Mouse (Mus musculus): ENCODE measurements around the gene Psmb9. TPM values are rescaled to one million over a fixed set of nuclear protein-coding genes. Genes with fewer than 3 reads are reported as not detected.
A peak's percentile ranks its signal among the peaks of the same experiment; 100 is the strongest.

Gene Psmb9
- polyA plus RNA-seq, 1 experiment from 2014 or later, result 0.95 TPM

DNA sequence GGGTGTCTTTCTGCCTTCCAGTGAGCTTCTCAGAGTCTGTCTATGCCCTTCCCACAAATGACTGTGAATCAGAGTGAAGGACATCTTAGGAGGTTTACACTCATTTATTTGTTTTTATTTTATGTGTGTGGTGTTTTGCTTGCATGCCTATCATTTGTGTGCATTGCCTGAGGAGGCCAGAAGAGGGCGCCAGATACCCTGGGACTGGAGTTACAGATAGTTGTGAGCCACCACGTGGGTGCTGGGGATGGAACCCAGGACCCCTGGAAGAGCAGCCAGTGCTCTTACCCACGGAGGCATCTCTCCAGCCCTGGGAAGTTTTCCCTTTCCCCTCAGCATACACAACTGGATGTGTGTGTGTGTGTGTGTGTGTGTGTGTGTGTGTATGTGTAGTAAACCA, 22.1 kb upstream of the Psmb9 start:
- Histone ChIP-seq H3K4me3 (replicated peaks; ENCODE audit: low read length) (no peak overlapping the region), H3K36me3 (replicated peaks; ENCODE audit: control insufficient read depth, insufficient read depth) (no peaks in the 10 kb centered on the region), H3K4me1 (replicated peaks; ENCODE audit: control insufficient read depth, insufficient read depth, low read length) (no peaks in the 10 kb centered on the region), H3K9me3 (ENCODE audit: control insufficient read depth, low read length) (no peaks in the 10 kb centered on the region), H3K4me2 (replicated peaks) (no peak overlapping the region), H3K27me3 (ENCODE audit: control insufficient read depth, insufficient read depth, low read length) (peaks cover 61% of the 10 kb centered on the region), H3K27ac (no peak overlapping the region), H3K9ac (no peak overlapping the region)
- DNase-seq (ENCODE audit: low spot score), result no peak
- 51% methylated on average over 3 of the region's 3 CpGs for WGBS
- ATAC-seq (ENCODE audit: low FRiP score), result no peak

- Histone ChIP-seq H3K9me3 (ENCODE audit: control insufficient read depth, low read length) (no peaks in the 10 kb centered on the region), H3K4me3 (replicated peaks; ENCODE audit: low read length) (no peak overlapping the region), H3K4me1 (replicated peaks; ENCODE audit: control insufficient read depth, insufficient read depth, low read length) (0 out of 2 replicates have a peak, but pooled peaks cover 3% of the 10 kb centered on the region), H3K4me2 (replicated peaks) (no peak overlapping the region), H3K27me3 (ENCODE audit: control insufficient read depth, insufficient read depth, low read length) (peaks cover 56% of the 10 kb centered on the region), H3K36me3 (replicated peaks; ENCODE audit: control insufficient read depth, insufficient read depth) (no peaks in the 10 kb centered on the region), H3K27ac (no peak overlapping the region), H3K9ac (no peak overlapping the region)
- DNase-seq (ENCODE audit: low spot score) (no peak), ATAC-seq (ENCODE audit: low FRiP score) (no peak)
- 33% methylated on average over 10 of the region's 10 CpGs for WGBS
Measured at GRCm38 (mm10) chr17:34208421-34208820, 20.9 kb upstream of the Psmb9 start.

DNA sequence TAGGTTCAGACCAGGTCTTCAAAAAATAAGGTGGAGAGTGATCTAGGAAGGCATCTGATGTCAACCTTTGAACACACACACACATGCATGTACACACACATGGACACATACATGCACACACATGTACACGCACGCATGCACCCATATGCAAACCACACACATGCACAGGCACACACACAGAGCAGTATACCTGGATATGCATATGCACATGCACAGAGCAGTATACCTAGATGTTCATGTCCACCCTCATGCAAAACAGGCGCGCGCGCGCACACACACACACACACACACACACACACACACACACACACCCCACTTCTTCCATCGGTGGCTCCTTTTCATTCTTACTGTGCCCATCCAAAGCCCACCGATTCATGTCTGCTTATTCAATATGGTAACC, 20.3 kb upstream of the Psmb9 start:
- H3K4me2 ChIP-seq (replicated peaks), result no peak overlapping the region
- no peak for DNase-seq (ENCODE audit: low spot score)
- no peaks in the 10 kb centered on the region for H3K36me3 ChIP-seq (replicated peaks; ENCODE audit: control insufficient read depth, insufficient read depth)
- WGBS, result 96% methylated on average over 9 of the region's 9 CpGs
- no peak overlapping the region for H3K4me3 ChIP-seq (replicated peaks; ENCODE audit: low read length)
- peaks cover 56% of the 10 kb centered on the region for H3K27me3 ChIP-seq (ENCODE audit: control insufficient read depth, insufficient read depth, low read length)
- 0 out of 2 replicates have a peak, but pooled peaks cover 3% of the 10 kb centered on the region for H3K4me1 ChIP-seq (replicated peaks; ENCODE audit: control insufficient read depth, insufficient read depth, low read length)
- no peak overlapping the region for H3K9ac ChIP-seq
- H3K27ac ChIP-seq, result no peak overlapping the region
- no peak for ATAC-seq (ENCODE audit: low FRiP score)
- H3K9me3 ChIP-seq (ENCODE audit: control insufficient read depth, low read length), result no peaks in the 10 kb centered on the region

DNA sequence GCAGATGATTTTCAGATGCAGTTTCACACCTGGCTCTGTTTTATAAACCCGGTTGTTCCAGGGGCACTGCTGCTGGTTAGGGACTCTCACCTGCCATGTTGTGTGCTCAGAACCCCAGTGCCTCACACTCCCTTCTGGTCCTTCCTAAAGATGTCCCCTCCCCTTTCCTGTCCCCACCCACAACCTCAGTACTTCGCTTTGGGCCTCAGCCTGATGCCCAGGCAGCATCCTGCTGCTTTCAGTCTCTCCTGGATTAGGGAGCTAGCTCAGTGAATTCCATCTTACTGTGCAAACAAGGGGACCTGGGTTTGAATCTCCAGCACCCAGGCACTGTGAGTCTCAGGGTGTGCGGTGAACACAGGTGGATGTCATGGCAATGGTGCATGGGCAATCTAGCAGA, 19.9 kb upstream of the Psmb9 start:
- DNase-seq (ENCODE audit: low spot score), result no peak
- no peak for ATAC-seq (ENCODE audit: low FRiP score)
- Histone ChIP-seq H3K27ac (no peak overlapping the region), H3K4me3 (replicated peaks; ENCODE audit: low read length) (no peak overlapping the region), H3K9me3 (ENCODE audit: control insufficient read depth, low read length) (no peaks in the 10 kb centered on the region), H3K4me2 (replicated peaks) (no peak overlapping the region), H3K9ac (no peak overlapping the region), H3K27me3 (ENCODE audit: control insufficient read depth, insufficient read depth, low read length) (peaks cover 52% of the 10 kb centered on the region), H3K4me1 (replicated peaks; ENCODE audit: control insufficient read depth, insufficient read depth, low read length) (0 out of 2 replicates have a peak, but pooled peaks cover 3% of the 10 kb centered on the region), H3K36me3 (replicated peaks; ENCODE audit: control insufficient read depth, insufficient read depth) (no peaks in the 10 kb centered on the region)
- 67% methylated on average over 3 of the region's 3 CpGs for WGBS

DNA sequence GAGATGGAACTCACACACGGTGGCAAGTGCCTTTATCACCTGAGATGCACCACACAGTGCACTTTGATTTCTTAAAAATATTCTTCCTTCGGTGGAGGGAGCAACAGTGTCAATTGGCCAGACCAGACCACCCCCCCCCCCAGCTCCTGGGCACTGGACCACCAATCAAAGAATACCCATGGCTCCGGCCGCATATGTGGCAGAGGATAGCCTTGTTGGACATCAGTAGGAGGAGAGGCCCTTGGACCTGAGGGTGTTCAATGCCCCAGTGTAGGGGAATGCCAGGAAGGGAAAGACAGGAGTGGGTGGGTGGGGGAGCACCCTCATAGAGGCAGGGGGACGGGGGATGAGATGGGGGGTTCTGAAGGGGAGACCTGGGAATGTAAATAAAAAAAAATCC, 19.2 kb upstream of the Psmb9 start:
- DNase-seq (ENCODE audit: low spot score), result no peak
- H3K4me2 ChIP-seq (replicated peaks), result no peak overlapping the region
- H3K27ac ChIP-seq, result no peak overlapping the region
- ATAC-seq (ENCODE audit: low FRiP score), result no peak
- peaks cover 45% of the 10 kb centered on the region for H3K27me3 ChIP-seq (ENCODE audit: control insufficient read depth, insufficient read depth, low read length)
- no peaks in the 10 kb centered on the region for H3K36me3 ChIP-seq (replicated peaks; ENCODE audit: control insufficient read depth, insufficient read depth)
- WGBS, result 92% methylated on average over 5 of the region's 5 CpGs
- 0 out of 2 replicates have a peak, but pooled peaks cover 3% of the 10 kb centered on the region for H3K4me1 ChIP-seq (replicated peaks; ENCODE audit: control insufficient read depth, insufficient read depth, low read length)
- H3K9ac ChIP-seq, result no peak overlapping the region
- H3K9me3 ChIP-seq (ENCODE audit: control insufficient read depth, low read length), result no peaks in the 10 kb centered on the region
- H3K4me3 ChIP-seq (replicated peaks; ENCODE audit: low read length), result no peak overlapping the region

DNA sequence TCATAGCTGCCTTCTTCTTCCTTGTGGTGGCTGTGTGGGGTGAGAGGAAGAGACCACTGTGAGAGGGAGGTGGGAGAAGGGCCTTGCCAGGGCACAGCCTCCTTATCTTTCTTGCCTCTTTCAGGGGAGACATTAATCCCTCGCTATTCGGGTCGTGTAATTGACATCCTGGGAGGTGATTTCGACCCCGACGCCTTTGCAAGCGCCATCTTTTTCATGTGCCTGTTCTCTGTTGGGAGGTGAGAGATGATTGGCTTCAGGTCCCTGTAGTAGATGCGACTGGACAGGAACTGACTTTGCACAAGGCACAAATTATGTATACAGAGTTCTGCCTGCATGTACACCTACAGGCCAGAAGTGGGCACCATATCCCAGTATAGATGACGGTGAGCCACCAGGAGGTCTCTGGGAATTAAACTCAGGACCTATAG, 18.2 kb upstream of the Psmb9 start:
- ATAC-seq (ENCODE audit: low FRiP score) (no peak), DNase-seq (ENCODE audit: low spot score) (no peak)
- H3K9me3 ChIP-seq (ENCODE audit: control insufficient read depth, low read length), result no peaks in the 10 kb centered on the region
- H3K27me3 ChIP-seq (ENCODE audit: control insufficient read depth, insufficient read depth, low read length), result peaks cover 37% of the 10 kb centered on the region
- no peak overlapping the region for H3K4me3 ChIP-seq (replicated peaks; ENCODE audit: low read length)
- WGBS, result 26% methylated on average over 9 of the region's 9 CpGs
- H3K4me1 ChIP-seq (replicated peaks; ENCODE audit: control insufficient read depth, insufficient read depth, low read length), result 0 out of 2 replicates have a peak, but pooled peaks cover 3% of the 10 kb centered on the region
- no peaks in the 10 kb centered on the region for H3K36me3 ChIP-seq (replicated peaks; ENCODE audit: control insufficient read depth, insufficient read depth)
- no peak overlapping the region for H3K9ac ChIP-seq
- no peak overlapping the region for H3K27ac ChIP-seq
- H3K4me2 ChIP-seq (replicated peaks), result peak overlapping the region; percentile 81

DNA sequence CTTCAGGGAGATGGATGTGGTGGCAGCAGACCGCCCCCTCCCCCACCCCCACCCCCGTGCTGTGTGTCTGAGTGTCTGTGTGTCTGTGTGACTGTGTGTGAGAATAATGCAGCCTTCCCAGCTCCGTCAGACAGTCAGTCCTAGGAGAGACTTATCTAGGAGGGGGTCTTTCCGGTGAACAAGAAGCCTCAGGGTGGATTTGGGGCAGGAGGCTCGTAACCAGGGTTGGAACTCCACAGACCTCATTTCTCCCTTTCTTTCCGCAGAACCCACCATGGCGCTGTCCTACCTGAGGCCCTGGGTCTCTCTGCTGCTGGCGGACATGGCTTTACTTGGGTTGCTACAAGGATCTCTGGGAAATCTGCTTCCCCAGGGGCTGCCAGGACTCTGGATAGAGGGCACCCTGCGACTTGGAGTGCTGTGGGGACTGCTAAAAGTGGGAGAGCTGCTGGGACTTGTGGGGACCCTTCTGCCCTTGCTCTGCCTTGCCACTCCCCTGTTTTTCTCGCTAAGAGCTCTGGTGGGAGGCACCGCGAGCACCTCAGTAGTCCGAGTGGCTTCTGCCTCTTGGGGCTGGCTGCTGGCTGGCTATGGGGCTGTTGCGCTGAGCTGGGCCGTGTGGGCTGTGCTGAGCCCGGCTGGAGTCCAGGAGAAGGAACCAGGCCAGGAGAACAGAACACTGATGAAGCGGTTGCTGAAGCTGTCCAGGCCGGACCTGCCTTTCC, 17.6 kb upstream of the Psmb9 start:
- ATAC-seq (ENCODE audit: low FRiP score) (no peak), DNase-seq (ENCODE audit: low spot score) (no peak)
- no peaks in the 10 kb centered on the region for H3K9me3 ChIP-seq (ENCODE audit: control insufficient read depth, low read length)
- peaks cover 36% of the 10 kb centered on the region for H3K27me3 ChIP-seq (ENCODE audit: control insufficient read depth, insufficient read depth, low read length)
- WGBS, result 14% methylated on average over 18 of the region's 18 CpGs
- H3K4me2 ChIP-seq (replicated peaks), result peak overlapping the region; percentile 81
- H3K36me3 ChIP-seq (replicated peaks; ENCODE audit: control insufficient read depth, insufficient read depth), result no peaks in the 10 kb centered on the region
- no peak overlapping the region for H3K27ac ChIP-seq
- 0 out of 2 replicates have a peak, but pooled peaks cover 3% of the 10 kb centered on the region for H3K4me1 ChIP-seq (replicated peaks; ENCODE audit: control insufficient read depth, insufficient read depth, low read length)
- peak overlapping the region; percentile 56 for H3K4me3 ChIP-seq (replicated peaks; ENCODE audit: low read length)
- H3K9ac ChIP-seq, result peak overlapping the region; percentile 59

DNA sequence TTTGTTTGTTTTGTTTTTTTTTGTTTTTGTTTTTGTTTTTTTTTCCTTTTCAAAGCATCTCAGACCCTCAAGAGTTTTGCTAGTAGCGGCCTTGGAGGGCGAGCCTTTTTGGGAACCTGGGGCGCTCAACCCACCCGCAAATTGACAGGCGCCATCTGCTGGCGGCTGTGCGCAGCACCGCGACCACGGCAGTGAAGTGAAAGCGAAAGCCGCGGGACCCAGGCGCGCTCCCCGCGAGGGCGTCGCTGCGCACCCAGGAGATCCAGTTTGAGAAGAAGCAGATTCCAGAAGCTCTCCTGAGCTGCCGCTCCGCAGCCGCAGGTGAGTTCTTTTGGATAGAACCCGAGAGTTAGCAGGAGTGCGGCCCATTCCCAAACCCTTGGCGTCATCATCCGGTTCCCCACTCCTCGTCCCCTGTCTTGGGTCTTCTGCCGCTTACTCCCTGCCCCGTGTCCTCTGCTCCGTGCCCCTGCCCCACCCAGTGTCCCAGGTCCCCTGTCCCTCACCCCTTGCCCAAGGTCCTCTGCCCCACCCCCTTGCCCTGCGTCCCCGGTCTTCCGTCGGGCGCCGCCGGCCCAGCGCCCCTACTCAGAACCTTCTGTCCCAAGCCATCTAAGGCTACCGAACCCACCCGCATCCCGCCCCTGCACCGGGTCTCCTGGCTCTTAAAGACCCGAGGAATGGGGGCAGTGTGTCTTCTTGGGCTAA, 16.9 kb upstream of the Psmb9 start:
- ATAC-seq (ENCODE audit: low FRiP score) (peak; percentile 51; the same call in 1 of the 2 replicates), DNase-seq (ENCODE audit: low spot score) (peak; percentile 77)
- Histone ChIP-seq H3K27me3 (ENCODE audit: control insufficient read depth, insufficient read depth, low read length) (peaks cover 36% of the 10 kb centered on the region), H3K4me2 (replicated peaks) (peak overlapping the region; percentile 81), H3K4me3 (replicated peaks; ENCODE audit: low read length) (peak overlapping the region; percentile 56), H3K36me3 (replicated peaks; ENCODE audit: control insufficient read depth, insufficient read depth) (no peaks in the 10 kb centered on the region), H3K27ac (no peak overlapping the region), H3K9ac (peak overlapping the region; percentile 59), H3K9me3 (ENCODE audit: control insufficient read depth, low read length) (no peaks in the 10 kb centered on the region), H3K4me1 (replicated peaks; ENCODE audit: control insufficient read depth, insufficient read depth, low read length) (0 out of 2 replicates have a peak, but pooled peaks cover 3% of the 10 kb centered on the region)
- under 1% methylated on average over 44 of the region's 44 CpGs for WGBS

GRCm38 (mm10) chr17:34203444-34203843, 15.9 kb upstream of the Psmb9 start, which contains the start of gene Tap2:
Gene Tap2 (plus strand): TSS chr17:34203527.
- 56% methylated on average over 5 of the region's 5 CpGs for WGBS
- Histone ChIP-seq H3K27ac (no peak within 1 kb of the TSS), H3K4me3 (replicated peaks; ENCODE audit: low read length) (peak within 1 kb of the TSS; percentile 56), H3K4me2 (replicated peaks) (peak within 1 kb of the TSS; percentile 81), H3K9ac (peak within 1 kb of the TSS; percentile 59), H3K9me3 (ENCODE audit: control insufficient read depth, low read length) (no peaks in the 10 kb centered on the region), H3K27me3 (ENCODE audit: control insufficient read depth, insufficient read depth, low read length) (peaks cover 46% of the 10 kb centered on the region), H3K36me3 (replicated peaks; ENCODE audit: control insufficient read depth, insufficient read depth) (no peaks in the 10 kb centered on the region), H3K4me1 (replicated peaks; ENCODE audit: control insufficient read depth, insufficient read depth, low read length) (0 out of 2 replicates have a peak, but pooled peaks cover 3% of the 10 kb centered on the region)
- DNase-seq (ENCODE audit: low spot score) (no peak), ATAC-seq (ENCODE audit: low FRiP score) (no peak)

All from hindbrain, embryonic 14.5 days (tissue).